Mouse (Mus musculus) heart, postnatal 25 days (tissue): ENCODE measurements around the gene Dao. TPM values are rescaled to one million over a fixed set of nuclear protein-coding genes. Genes with fewer than 3 reads are reported as not detected.

Experiments used
- DNase-seq: peaks from one replicate; pipeline ENCODE4 v3.0.0; 2022; ENCODE audit warnings: low spot score
- intact Hi-C: fragments of 180-260 bp; cut with DNase I; formaldehyde crosslinking; loops from one replicate; pipeline ENCODE4 v1.15.1; 2025
- total RNA-seq, 2 experiments: library from RNA; stranded (reverse); gene quantifications; 2 replicates each; pipeline ENCODE4 v1.2.3; 2021

The Dao gene
- not detected for total RNA-seq

GRCm38 (mm10) chr5:114003542-114003941, at the start of gene Dao:
Gene Dao, plus strand, starts transcription at chr5:114003703.
- no peak for DNase-seq
- intact Hi-C loops, result no loop called here

GRCm38 (mm10) chr5:113954421-113954820, 49.1 kb upstream of the Dao start:
- intact Hi-C loops, result loop anchor here (1.0 to 5.0 kb wide), 2 partner anchors 100 to 182 kb away; partner anchors contain the start of genes Iscu and Sart3
- peak; percentile 72 for DNase-seq

- no peak for DNase-seq
Observed at GRCm38 (mm10) chr5:113955281-113955680, 48.2 kb upstream of the Dao start.

GRCm38 (mm10) chr5:113955691-113956090, 47.8 kb upstream of the Dao start:
- intact Hi-C loops, result loop anchor here (1.0 to 5.0 kb wide), 2 partner anchors 90 to 147 kb away; no protein-coding TSS in a partner anchor
- no peak for DNase-seq

More at GRCm38 (mm10) chr5:113955281-113955680, 48.2 kb upstream of the Dao start:
- intact Hi-C loops, result loop anchor here (5.0 kb wide), 1 partner anchor 147 kb away; no protein-coding TSS in a partner anchor

GRCm38 (mm10) chr5:113956510-113956909, 47.0 kb upstream of the Dao start:
- intact Hi-C loops, result loop anchor here (1.0 to 5.0 kb wide), 2 partner anchors 89 to 146 kb away; no protein-coding TSS in a partner anchor
- peak; percentile 50 for DNase-seq

- intact Hi-C loops, result loop anchor here (2.0 to 5.0 kb wide), 2 partner anchors 34 to 143 kb away; partner anchors contain the start of gene Ssh1
- no peak for DNase-seq
Observed at GRCm38 (mm10) chr5:113959039-113959438, 44.5 kb upstream of the Dao start.

GRCm38 (mm10) chr5:113960416-113960815, 43.1 kb upstream of the Dao start:
- intact Hi-C loops, result no loop called here
- DNase-seq, result no peak

- intact Hi-C loops, result no loop called here
- no peak for DNase-seq
Observed at GRCm38 (mm10) chr5:113961776-113962175, 41.7 kb upstream of the Dao start.

- intact Hi-C loops, result no loop called here
Observed at GRCm38 (mm10) chr5:113964972-113965371, 38.5 kb upstream of the Dao start.

GRCm38 (mm10) chr5:113965659-113966185, 37.8 kb upstream of the Dao start:
- intact Hi-C loops, result no loop called here
- DNase-seq, result no peak

More at GRCm38 (mm10) chr5:113964972-113965371, 38.5 kb upstream of the Dao start:
- DNase-seq, result no peak

GRCm38 (mm10) chr5:113966452-113967150, 36.9 kb upstream of the Dao start:
- no peak for DNase-seq

GRCm38 (mm10) chr5:113968371-113968770, 35.1 kb upstream of the Dao start:
- intact Hi-C loops, result no loop called here
- peak; percentile 46 for DNase-seq

More at GRCm38 (mm10) chr5:113966452-113967150, 36.9 kb upstream of the Dao start:
- intact Hi-C loops, result no loop called here

GRCm38 (mm10) chr5:113971434-113971960, 32.0 kb upstream of the Dao start:
- intact Hi-C loops, result no loop called here
- no peak for DNase-seq

- no peak for DNase-seq
- intact Hi-C loops, result no loop called here
Observed at GRCm38 (mm10) chr5:113972589-113973515, 30.7 kb upstream of the Dao start.

- intact Hi-C loops, result loop anchor here (2.0 kb wide), 1 partner anchor 17 kb away; no protein-coding TSS in a partner anchor
- no peak for DNase-seq
Observed at GRCm38 (mm10) chr5:113973790-113974189, 29.7 kb upstream of the Dao start.

- DNase-seq, result no peak
- intact Hi-C loops, result loop anchor here (2.0 kb wide), 1 partner anchor 16 kb away; no protein-coding TSS in a partner anchor
Observed at GRCm38 (mm10) chr5:113974576-113974975, 28.9 kb upstream of the Dao start.

GRCm38 (mm10) chr5:113975538-113976215, 27.8 kb upstream of the Dao start:
- peak; percentile 69 for DNase-seq

GRCm38 (mm10) chr5:113976597-113976996, 26.9 kb upstream of the Dao start:
- no peak for DNase-seq
- intact Hi-C loops, result no loop called here

More at GRCm38 (mm10) chr5:113975538-113976215, 27.8 kb upstream of the Dao start:
- intact Hi-C loops, result loop anchor here (2.0 kb wide), 1 partner anchor 15 kb away; no protein-coding TSS in a partner anchor

- intact Hi-C loops, result no loop called here
- no peak for DNase-seq
Observed at GRCm38 (mm10) chr5:113977309-113977708, 26.2 kb upstream of the Dao start.
